Mouse (Mus musculus): Measurements from ENCODE around the gene Chrna9. TPM values are rescaled to one million over a fixed set of nuclear protein-coding genes. Genes with fewer than 3 reads are reported as not detected.

The Chrna9 gene
- total RNA-seq, 2 experiments from 2014 or later, result not detected

GRCm38 (mm10) chr5:65916930-65917329 lies 17.8 kb upstream of the Chrna9 start:
- DNase-seq (ENCODE audit: low spot score in 2 of 2), result no peak
- intact Hi-C loops (cut with DNase I), result no loop called here

DNA sequence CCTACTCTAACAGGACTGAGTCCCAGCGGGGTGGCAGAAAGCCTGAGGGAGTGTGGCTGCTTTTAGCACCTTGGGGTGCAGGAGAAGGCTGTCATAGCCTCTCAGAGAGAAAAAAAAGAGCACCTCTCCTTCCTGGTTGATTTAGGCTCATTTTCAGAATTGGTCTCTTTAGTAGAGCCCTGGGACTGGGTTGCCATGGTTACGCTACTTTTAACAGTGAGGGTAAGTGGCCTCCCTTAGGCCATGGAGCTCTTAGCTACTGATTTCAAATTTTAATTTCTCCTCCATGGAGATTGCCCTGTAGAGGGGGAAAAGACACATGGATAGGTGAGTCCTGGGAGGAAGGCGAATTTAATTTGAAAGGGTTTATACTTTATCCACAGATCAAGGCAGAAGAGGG lies 16.1 kb upstream of the Chrna9 start:
- intact Hi-C loops (cut with DNase I), result no loop called here
- no peak for DNase-seq (ENCODE audit: low spot score in 2 of 2)

DNA sequence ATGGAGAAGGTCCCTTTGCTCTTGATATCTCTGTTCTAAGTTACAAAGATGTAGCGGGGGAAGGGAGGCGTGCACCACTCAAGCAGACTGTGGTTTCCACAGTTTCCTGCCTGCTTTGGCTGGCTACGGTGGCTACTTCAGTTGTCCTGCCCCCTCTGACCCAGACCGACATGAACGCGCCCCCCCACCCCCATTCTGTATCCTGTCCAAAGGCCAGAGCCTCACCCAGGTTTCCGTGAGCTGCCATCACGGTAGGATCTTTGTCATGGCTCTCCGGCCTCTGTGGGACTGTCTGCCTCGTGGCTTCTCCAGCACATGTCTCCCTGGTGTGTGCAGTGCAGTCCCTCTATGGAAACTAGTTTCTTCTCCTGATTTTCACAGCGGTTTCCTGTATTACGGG lies 15.4 kb upstream of the Chrna9 start:
- intact Hi-C loops (cut with DNase I), result no loop called here
- no peak for DNase-seq (ENCODE audit: low spot score in 2 of 2)

DNA sequence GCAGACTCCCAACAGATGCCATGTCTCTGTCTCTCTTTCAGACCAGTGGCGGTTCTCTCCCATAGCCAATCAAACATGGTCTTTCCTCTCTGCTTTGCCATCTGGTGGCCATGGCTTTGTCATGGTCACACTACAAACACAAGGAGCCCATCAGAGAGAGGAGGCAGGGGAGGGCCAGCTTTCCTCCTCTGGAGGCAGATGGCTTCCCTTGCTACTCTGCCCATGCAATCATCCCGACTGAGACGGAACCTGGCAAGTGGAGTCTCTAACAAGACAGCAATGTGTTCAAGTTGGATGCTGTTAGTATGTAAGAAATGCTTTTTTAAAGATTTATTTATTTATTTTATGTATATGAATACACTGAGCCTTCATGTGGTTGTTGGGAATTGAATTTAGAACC lies 14.8 kb upstream of the Chrna9 start:
- DNase-seq (ENCODE audit: low spot score in 2 of 2), result no peak
- intact Hi-C loops (cut with DNase I), result no loop called here

DNA sequence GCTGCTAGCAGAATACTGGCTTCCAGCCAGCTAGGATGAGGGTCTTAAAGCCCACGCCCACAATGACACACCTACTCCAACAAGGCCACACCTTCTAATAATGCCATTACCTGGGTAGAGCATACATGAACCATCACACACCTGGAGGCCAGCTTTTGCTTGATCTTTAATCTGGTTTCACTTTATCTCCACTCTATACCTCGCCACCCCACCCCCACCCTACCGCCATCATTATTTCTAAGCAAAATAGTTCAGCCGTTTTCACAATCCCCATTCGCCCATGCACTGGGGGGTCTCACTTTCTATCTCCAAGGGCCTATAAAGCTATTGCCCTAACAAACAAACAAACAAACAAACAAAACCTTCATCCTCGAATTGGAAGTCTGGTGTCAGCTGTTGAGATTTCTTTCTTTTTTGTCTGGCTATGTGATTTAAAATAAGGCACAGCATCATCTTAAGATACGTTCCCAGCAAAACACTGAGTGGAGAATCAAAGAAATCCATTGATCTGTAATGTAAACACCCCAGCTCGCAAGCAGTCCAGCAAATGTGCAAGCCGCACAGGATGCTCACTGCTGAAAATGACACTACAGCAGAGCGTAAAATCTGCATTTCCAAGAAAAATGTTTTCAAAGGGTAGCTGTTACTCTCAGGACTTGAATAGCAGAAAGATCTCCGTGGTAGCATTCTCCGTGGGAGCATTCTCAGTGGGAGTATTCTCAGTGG lies 13.9 kb upstream of the Chrna9 start:
- intact Hi-C loops (cut with DNase I), result no loop called here
- DNase-seq (ENCODE audit: low spot score in 2 of 2), result no peak

DNA sequence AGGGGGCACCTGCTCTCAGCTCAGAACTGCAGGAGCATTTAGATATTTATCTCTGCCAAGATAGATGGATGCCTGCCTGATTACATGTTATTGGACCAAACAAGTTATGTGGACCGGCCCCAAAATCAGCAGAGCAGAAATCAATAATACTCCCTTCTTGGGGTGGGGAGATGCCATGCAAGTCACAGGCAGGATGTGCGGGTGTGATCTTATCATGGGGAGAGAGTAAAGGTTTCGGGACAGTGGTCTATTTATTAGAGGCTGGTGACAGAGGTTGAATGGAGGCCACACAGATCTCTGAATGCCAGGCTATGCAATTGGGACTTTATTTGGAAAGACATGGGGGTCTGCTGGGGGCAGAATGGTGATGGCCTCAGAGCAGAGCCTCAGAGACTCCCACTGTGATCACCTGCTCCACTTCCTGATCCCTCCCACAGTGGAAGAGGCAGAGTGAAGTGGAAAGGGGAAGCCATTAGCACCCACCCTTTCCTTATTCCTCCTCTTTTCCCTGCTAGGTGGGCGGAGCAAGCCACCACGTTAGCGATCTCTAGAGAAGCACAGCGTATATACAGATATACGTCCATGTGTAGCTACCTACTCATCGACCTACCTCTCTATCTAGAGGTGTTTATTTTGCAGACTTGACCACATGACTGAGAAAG lies 13.1 kb upstream of the Chrna9 start:
- intact Hi-C loops (cut with DNase I), result no loop called here
- DNase-seq (ENCODE audit: low spot score in 2 of 2), result no peak

- DNase-seq (ENCODE audit: low spot score in 2 of 2), result no peak
- intact Hi-C loops (cut with DNase I), result no loop called here
These were observed 8.1 kb upstream of the Chrna9 start for GRCm38 (mm10) chr5:65926666-65927065.

DNA sequence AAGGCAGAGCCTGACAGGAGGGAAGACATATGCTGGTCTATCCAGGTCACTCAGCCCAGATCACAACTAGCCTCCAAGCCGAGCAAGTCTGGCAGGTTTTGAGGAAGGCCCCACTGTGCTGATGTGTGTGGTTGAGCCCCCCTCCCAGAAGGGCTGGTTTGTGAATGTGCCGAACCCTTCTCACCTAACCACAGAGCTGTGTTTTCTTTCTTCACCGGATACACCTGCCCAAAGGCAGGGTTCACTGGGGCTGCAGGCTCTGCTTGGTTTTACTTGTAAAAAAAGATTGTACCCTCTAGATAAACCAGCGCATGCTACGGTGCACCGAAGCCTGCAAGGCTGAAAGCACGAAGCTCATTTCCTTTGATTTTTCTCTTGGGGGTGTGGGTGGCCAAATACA lies 5.6 kb upstream of the Chrna9 start:
- intact Hi-C loops (cut with DNase I), result no loop called here
- no peak for DNase-seq (ENCODE audit: low spot score in 2 of 2)

GRCm38 (mm10) chr5:65930171-65930570 lies 4.5 kb upstream of the Chrna9 start:
- DNase-seq (ENCODE audit: low spot score in 2 of 2), result no peak
- intact Hi-C loops (cut with DNase I), result no loop called here

- intact Hi-C loops (cut with DNase I), result no loop called here
- DNase-seq (ENCODE audit: low spot score in 2 of 2), result no peak
These were observed 1.5 kb upstream of the Chrna9 start for GRCm38 (mm10) chr5:65933258-65933657.

DNA sequence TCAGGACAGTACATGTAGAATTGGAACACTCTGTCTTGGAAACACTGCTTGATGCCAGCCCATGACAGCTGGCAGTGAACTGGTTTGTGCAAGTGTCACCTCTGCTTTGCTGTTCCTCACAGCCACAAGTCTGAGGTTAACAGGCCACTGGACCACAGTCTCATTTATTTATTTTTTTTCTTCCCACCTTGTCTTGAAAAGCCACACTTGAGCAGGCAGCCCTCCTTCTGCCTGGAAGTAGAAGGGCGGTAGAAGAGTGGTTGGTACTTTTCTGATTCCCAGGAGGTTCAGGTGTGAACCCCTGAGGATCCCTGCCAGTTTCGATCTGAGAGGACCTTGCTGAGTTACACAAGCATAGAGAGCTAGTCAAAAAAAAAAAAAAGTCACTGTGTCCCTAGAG lies 957 bp upstream of the Chrna9 start:
- intact Hi-C loops (cut with DNase I), result no loop called here
- DNase-seq (ENCODE audit: low spot score in 2 of 2), result no peak

DNA sequence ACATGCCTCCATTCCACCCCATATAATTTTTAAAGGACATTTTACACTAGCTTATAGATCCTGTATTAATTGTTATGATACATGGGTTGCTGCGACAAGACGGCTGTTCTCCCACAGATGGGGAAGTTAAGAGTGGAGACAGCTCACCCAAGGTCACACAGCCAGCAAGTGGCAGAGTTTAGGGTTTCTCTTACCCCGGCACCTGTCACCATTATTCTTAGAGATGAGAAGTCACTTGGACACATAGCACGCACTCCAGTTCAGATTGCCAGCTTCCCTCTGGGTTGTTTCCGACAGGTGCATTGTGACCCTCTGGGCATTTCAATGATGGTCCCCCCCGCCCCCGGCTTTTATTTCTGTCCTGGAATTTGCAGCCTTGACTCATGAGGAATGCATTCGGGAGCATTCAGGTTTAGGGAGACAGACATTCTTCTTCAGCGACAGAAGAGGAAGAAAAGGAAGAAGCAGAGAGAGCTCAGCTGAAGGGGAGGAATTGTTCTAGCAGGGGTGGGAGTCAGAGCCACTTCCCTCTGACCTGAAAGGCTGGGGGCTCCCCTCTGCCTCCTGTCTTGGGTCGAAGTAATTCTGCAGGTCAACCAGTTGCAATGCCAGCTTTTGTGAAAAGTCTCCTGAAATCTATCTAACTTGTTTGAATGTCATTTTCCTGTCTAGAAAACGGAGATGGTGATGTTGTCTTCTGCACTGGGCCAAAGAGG lies 2.4 kb downstream of the Chrna9 start:
- intact Hi-C loops (cut with DNase I), result loop anchor here (5.0 kb wide), 2 partner anchors 115 to 175 kb away; partner anchors contain the start of gene N4bp2
- no peak for DNase-seq (ENCODE audit: low spot score in 2 of 2)

DNA sequence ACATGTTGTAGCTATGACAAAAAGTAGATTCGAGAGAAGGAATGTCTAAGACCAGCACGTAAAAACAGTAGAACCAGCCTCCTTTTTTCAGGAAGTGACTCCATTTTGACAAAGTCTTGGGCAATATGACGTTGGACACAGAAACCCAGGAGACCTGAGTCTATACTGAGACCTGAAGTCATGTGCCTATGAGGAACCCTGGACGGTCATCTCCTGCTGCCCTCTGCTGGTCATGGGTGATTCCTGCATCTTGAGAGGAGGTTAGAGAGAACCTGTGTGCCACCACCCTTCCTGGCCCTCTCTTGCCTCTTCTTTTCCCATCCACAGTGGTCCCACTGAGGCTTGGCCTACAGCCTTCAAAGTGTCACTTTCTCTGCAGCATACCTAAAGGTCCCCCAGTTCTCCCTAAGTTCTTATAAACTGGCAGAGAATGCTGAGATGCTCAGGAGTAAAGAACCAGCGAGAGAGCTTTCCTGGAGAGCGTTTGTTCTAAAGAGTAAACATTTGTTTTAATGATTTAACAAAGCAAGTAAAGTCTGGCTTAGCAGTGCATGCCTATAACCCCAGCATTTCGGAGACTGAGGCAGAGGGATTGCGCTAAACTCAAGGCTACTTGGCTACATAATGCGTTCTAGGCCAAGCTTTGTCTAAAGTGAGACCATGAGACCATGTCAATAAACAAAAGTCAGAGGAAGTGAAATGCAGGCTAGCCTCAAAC lies 3.4 kb downstream of the Chrna9 start:
- DNase-seq (ENCODE audit: low spot score in 2 of 2), result peak; percentile 62 to 77
- intact Hi-C loops (cut with DNase I), result loop anchor here (5.0 kb wide), 2 partner anchors 116 to 176 kb away; partner anchors contain the start of gene N4bp2

DNA sequence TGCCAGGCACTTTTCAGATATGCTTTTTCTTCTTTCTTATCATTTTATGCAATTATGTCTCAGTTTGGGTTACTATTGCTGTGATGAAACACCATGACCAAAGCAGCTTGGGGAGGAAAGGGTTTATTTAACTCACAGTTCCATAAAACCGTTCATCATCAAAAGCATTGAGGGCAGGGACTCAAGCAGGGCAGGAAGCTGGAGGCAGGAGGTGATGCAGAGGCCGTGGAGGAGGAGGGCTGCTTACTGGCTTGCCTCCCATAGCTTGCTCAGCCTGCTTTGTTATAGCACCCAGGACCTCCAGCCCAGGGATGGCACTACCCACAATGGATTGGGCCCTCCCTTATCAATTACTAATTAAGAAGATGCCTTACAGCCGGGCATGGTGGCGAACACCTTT lies 6.4 kb downstream of the Chrna9 start:
- no peak for DNase-seq (ENCODE audit: low spot score in 2 of 2)
- intact Hi-C loops (cut with DNase I), result no loop called here

GRCm38 (mm10) chr5:65949822-65950221 lies 15.1 kb downstream of the Chrna9 start:
- DNase-seq (ENCODE audit: low spot score in 2 of 2), result no peak
- intact Hi-C loops (cut with DNase I), result no loop called here

DNA sequence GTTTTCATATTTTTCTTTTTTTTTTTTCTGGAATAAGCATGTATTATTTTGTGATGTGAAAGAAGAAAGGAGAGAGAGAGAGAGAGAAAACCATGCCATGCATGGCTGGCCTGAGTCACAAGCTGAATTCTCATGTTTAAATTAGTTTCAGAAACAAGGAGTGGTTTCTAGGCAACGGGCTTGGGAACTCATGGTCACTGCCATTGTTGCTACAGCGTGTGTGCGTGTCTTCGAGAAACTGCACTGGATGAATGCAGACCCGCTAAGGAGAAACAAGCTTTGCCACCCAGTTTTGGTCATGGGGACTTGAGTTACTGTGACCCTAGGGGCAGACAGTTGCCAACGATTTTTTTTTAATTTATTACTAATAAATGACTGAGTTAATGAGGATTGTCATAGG lies 15.5 kb downstream of the Chrna9 start:
- DNase-seq (ENCODE audit: low spot score in 2 of 2), result no peak
- intact Hi-C loops (cut with DNase I), result no loop called here

GRCm38 (mm10) chr5:65950679-65951512 lies 16.2 kb downstream of the Chrna9 start:
- intact Hi-C loops (cut with DNase I), result no loop called here

GRCm38 (mm10) chr5:65951513-65951909 lies 16.8 kb downstream of the Chrna9 start:
- no peak for DNase-seq (ENCODE audit: low spot score in 2 of 2)
- intact Hi-C loops (cut with DNase I), result no loop called here

More at GRCm38 (mm10) chr5:65950679-65951512, 16.2 kb downstream of the Chrna9 start:
- no peak for DNase-seq (ENCODE audit: low spot score in 2 of 2)

Measured in left cerebral cortex, postnatal 36 days (tissue).